Mouse (Mus musculus) embryonic facial prominence, embryonic 12.5 days (tissue): ENCODE data around the gene Atp6ap2. TPM values are rescaled to one million over a fixed set of nuclear protein-coding genes. Genes with fewer than 3 reads are reported as not detected.
"Not testable (repeated sequence)": the region's sequence is repeated elsewhere in the genome, so short reads cannot be mapped to it uniquely, and the experiment has no call there.

Experiments used
- ATAC-seq: fragments of 200-750 bp; cut with Nextera tagmentation; 2 replicates; pipeline ENCODE4 v1.8.0; 2017; ENCODE audit not compliant: insufficient number of reproducible peaks, insufficient read depth, low FRiP score, low TSS enrichment
- H3K27ac ChIP-seq: fragments of 300-500 bp; sonication (generic); 2 replicates; pipeline ENCODE4 v1.5.1; 2016; ENCODE audit warnings: mild to moderate bottlenecking
- H3K27me3 ChIP-seq: fragments of 300-500 bp; sonication (generic); 2 replicates; pipeline ENCODE4 v1.6.1; 2016; ENCODE audit warnings: mild to moderate bottlenecking, moderate library complexity
- H3K36me3 ChIP-seq: fragments of 300-500 bp; sonication (generic); 2 replicates; pipeline ENCODE4 v1.6.1; 2016; ENCODE audit warnings: mild to moderate bottlenecking
- H3K4me1 ChIP-seq: fragments of 300-500 bp; sonication (generic); 2 replicates; pipeline ENCODE4 v1.6.1; 2016
- H3K4me2 ChIP-seq: fragments of 300-500 bp; sonication (generic); replicated peaks from 2 replicates; pipeline ENCODE4 v1.6.1; 2016; ENCODE audit warnings: mild to moderate bottlenecking, moderate library complexity
- H3K4me3 ChIP-seq: fragments of 300-500 bp; sonication (generic); 2 replicates; pipeline ENCODE4 v1.5.1; 2016; ENCODE audit warnings: mild to moderate bottlenecking
- H3K9ac ChIP-seq: fragments of 300-500 bp; sonication (generic); 2 replicates; pipeline ENCODE4 v1.6.1; 2016; ENCODE audit warnings: mild to moderate bottlenecking, moderate library complexity
- H3K9me3 ChIP-seq: fragments of 300-500 bp; sonication (generic); 2 replicates; pipeline ENCODE4 v1.6.1; 2016; ENCODE audit warnings: mild to moderate bottlenecking, moderate library complexity
- WGBS: fragments of 180-500 bp; shearing (Covaris S2); methylation state at CpG from one replicate; pipeline ENCODE4 v1.1.7; 2016; 5-methylcytosine and 5-hydroxymethylcytosine counted together
- polyA plus RNA-seq: library from polyadenylated mRNA; unstranded; fragments of >200 nt; fragmentation: Nextera tagmentation; extraction: Ambion mirVana; gene quantifications from 2 replicates; pipeline ENCODE4 v1.2.1, GENCODE M21; 2016

The Atp6ap2 gene
- polyA plus RNA-seq, 1 experiment from 2014 or later: 61.1 TPM

GRCm38 (mm10) chrX:12611211-12611610 is 23.6 kb downstream of the Atp6ap2 start:
- no peak overlapping the region for H3K4me2 ChIP-seq
- 88% methylated on average over 2 of the region's 2 CpGs for WGBS

GRCm38 (mm10) chrX:12612360-12612759 is 24.8 kb downstream of the Atp6ap2 start:
- H3K4me3 ChIP-seq, H3K4me1 ChIP-seq, H3K9ac ChIP-seq, H3K4me2 ChIP-seq, H3K27me3 ChIP-seq, H3K27ac ChIP-seq, H3K36me3 ChIP-seq, ATAC-seq, H3K9me3 ChIP-seq: not testable (repeated sequence)
- WGBS: 93% methylated on average over 1 of the region's 1 CpGs

More at GRCm38 (mm10) chrX:12611211-12611610, 23.6 kb downstream of the Atp6ap2 start:
- Histone ChIP-seq H3K9me3 (no peaks in the 10 kb centered on the region), H3K36me3 (peaks cover 5% of the 10 kb centered on the region; the same call in 1 of the 2 replicates), H3K27me3 (no peaks in the 10 kb centered on the region), H3K9ac (no peak overlapping the region), H3K4me1 (no peaks in the 10 kb centered on the region), H3K4me3 (no peak overlapping the region), H3K27ac (no peak overlapping the region)
- ATAC-seq: no peak

GRCm38 (mm10) chrX:12625131-12625530 is 37.5 kb downstream of the Atp6ap2 start:
- no peaks in the 10 kb centered on the region for H3K27me3 ChIP-seq
- H3K4me1 ChIP-seq: no peaks in the 10 kb centered on the region
- H3K36me3 ChIP-seq: no peaks in the 10 kb centered on the region
- H3K4me3 ChIP-seq: no peak overlapping the region
- ATAC-seq: no peak
- H3K27ac ChIP-seq: no peak overlapping the region
- H3K9ac ChIP-seq: no peak overlapping the region
- H3K4me2 ChIP-seq: no peak overlapping the region
- no peaks in the 10 kb centered on the region for H3K9me3 ChIP-seq
- 73% methylated on average over 4 of the region's 4 CpGs for WGBS

- no peak overlapping the region for H3K4me3 ChIP-seq
- no peaks in the 10 kb centered on the region for H3K4me1 ChIP-seq
- no peak overlapping the region for H3K4me2 ChIP-seq
- H3K9me3 ChIP-seq: no peaks in the 10 kb centered on the region
- no peaks in the 10 kb centered on the region for H3K27me3 ChIP-seq
- H3K27ac ChIP-seq: no peak overlapping the region
- no peak for ATAC-seq
- 34% methylated on average over 2 of the region's 2 CpGs for WGBS
- H3K36me3 ChIP-seq: no peaks in the 10 kb centered on the region
- H3K9ac ChIP-seq: no peak overlapping the region
Observed at GRCm38 (mm10) chrX:12644976-12645375, 57.4 kb downstream of the Atp6ap2 start.

- 69% methylated on average over 12 of the region's 12 CpGs for WGBS
- Histone ChIP-seq H3K9me3 (no peaks in the 10 kb centered on the region), H3K9ac (no peak overlapping the region), H3K36me3 (no peaks in the 10 kb centered on the region), H3K27me3 (no peaks in the 10 kb centered on the region), H3K4me3 (no peak overlapping the region), H3K27ac (no peak overlapping the region), H3K4me1 (no peaks in the 10 kb centered on the region), H3K4me2 (no peak overlapping the region)
- no peak for ATAC-seq
Observed at GRCm38 (mm10) chrX:12645531-12646304, 58.1 kb downstream of the Atp6ap2 start.

GRCm38 (mm10) chrX:12651906-12652305 is 64.3 kb downstream of the Atp6ap2 start:
- Histone ChIP-seq H3K36me3 (no peaks in the 10 kb centered on the region), H3K27ac (no peak overlapping the region), H3K9me3 (no peaks in the 10 kb centered on the region), H3K27me3 (no peaks in the 10 kb centered on the region), H3K4me1 (no peaks in the 10 kb centered on the region), H3K9ac (no peak overlapping the region), H3K4me2 (no peak overlapping the region), H3K4me3 (no peak overlapping the region)
- WGBS: 92% methylated on average over 16 of the region's 16 CpGs
- ATAC-seq: no peak

- ATAC-seq: no peak
- no peaks in the 10 kb centered on the region for H3K4me1 ChIP-seq
- 0 out of 2 replicates have a peak, but pooled peaks cover 6% of the 10 kb centered on the region for H3K36me3 ChIP-seq
- no peaks in the 10 kb centered on the region for H3K9me3 ChIP-seq
- H3K9ac ChIP-seq: no peak overlapping the region
- WGBS: 72% methylated on average over 2 of the region's 2 CpGs
- H3K4me3 ChIP-seq: no peak overlapping the region
- no peak overlapping the region for H3K4me2 ChIP-seq
- H3K27me3 ChIP-seq: no peaks in the 10 kb centered on the region
- no peak overlapping the region for H3K27ac ChIP-seq
Observed at GRCm38 (mm10) chrX:12653879-12654278, 66.3 kb downstream of the Atp6ap2 start.

Other genes starting within 250 kb of the Atp6ap2 start
- 36.5 and 40.4 TPM in 2 replicates for gene 1810030O07Rik, start 85.9 kb downstream of the Atp6ap2 start, polyA plus RNA-seq
- gene Med14, start 174.3 kb downstream of the Atp6ap2 start, polyA plus RNA-seq: 13.5 and 13.8 TPM in 2 replicates